Mouse (Mus musculus): Measurements from ENCODE around the gene Mindy1.
"Not testable (repeated sequence)": the region's sequence is repeated elsewhere in the genome, so short reads cannot be mapped to it uniquely, and the experiment has no call there.

Gene Mindy1

DNA sequence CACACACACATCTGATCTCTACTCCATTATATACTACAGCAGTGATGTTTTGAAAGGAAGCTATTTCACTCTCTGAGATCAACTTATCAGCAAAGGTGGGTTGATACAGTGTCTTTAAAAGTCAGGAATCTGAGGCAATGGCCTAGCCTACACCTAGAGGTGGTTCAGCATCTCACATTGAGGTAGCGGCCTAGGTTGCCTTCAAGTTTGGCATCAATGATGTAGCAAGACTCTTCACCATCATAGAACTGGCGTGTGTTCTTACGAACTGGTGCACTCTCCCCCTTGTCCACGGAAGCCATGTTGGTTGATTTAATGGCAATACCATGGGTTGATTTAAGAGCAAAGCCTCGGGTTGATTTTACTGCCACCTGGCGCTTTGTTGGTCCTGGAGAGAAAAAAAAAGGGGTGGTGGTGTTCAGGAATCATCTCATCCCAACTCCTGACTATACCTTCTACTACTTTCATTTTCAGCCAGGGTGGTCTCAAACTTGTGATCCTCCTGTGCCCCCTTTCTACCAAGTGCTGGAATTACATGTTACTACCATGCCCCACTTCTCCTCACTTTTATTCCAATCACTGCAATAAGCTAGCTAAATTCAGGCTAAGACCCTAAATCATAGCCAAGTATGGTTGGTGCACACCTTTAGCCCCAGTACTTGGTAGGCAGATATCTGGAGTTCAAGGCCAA is 43.5 kb downstream of the Mindy1 start:
- no peak for DNase-seq

DNA sequence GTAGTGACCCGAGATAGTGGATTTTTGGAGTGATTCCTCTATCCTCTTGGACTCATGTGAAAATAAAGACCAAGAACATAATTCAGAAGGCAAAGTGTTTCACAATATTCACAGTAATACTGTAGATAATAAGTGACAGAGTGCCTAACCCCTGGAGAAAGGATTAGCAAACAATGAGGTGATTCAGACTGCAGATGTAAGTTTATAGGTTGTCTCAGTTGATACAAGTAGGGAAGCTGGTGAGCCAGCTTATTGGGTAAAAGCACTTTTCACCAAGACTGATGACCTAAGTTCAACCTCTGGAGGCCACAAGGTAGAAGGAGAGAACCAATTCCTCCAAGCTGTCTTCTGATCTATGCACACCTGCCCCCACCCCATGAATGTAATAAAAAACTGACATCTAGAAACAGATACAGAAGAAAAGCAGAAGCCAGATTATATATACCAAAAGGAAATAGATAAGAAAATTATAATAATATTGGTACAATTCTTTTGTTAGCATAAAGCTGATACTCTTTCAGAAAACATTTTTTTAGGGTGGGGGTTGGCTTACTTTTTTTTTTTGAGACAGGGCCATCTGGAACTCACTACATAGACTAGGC is 47.8 kb downstream of the Mindy1 start:
- no peak for DNase-seq

DNA sequence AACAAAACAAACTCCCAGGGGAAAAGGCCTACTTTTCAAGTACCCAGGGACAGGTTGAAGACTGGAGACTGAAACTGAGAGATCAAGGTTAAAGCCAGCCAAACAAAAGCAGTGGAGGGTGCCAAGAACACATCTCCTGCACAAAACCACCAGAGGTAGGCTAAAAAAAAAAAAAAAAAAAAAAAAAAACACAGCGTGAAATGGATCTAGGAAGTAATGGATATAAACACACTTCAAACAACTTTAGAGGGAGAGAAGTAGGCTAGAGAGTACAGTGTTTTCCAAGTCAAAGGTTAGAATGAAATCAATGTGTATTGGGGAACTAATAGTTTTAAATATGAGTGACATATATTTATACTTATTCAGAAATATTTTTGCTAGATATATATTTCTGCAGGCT is 50.4 kb downstream of the Mindy1 start:
- DNase-seq: no peak

DNA sequence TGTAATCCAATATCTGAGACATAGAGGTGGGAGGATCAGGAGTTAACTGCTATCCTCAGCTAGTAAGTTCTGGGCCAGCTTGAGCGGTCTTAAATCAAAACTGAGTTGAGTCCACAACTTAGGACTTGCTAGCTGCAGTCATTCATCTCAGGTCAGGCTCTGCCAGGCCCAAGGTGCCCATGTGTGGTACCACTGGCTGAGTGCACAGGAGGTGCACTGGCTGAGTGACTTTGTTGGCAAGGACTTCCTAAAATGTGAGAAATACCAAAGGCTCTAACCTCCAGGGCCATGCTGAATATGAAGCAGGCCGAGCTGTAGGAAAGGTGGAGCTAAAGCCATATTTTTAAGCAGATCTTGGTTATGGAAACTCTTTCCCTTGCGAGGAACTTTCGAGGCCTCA is 56.2 kb downstream of the Mindy1 start:
- no peak for DNase-seq

DNA sequence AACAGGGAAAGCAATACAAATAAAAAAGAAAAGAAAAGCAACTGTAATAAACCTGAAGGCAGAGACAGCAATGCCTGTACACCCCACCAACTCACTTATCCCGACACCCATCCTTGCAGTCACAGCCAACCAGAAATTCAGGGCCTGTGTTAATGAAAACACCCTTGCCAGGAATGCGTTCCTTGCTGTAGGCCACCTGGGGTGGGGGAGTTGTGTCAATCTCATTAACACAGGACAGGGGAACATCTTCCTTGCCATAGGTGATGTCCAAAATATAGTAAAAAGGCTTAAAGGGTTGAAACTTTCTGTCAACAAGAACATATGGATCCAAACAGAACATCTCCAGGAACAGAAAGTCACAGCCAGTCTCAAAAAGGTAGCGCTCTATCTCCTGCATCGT is 57.1 kb downstream of the Mindy1 start:
- no peak for DNase-seq

DNA sequence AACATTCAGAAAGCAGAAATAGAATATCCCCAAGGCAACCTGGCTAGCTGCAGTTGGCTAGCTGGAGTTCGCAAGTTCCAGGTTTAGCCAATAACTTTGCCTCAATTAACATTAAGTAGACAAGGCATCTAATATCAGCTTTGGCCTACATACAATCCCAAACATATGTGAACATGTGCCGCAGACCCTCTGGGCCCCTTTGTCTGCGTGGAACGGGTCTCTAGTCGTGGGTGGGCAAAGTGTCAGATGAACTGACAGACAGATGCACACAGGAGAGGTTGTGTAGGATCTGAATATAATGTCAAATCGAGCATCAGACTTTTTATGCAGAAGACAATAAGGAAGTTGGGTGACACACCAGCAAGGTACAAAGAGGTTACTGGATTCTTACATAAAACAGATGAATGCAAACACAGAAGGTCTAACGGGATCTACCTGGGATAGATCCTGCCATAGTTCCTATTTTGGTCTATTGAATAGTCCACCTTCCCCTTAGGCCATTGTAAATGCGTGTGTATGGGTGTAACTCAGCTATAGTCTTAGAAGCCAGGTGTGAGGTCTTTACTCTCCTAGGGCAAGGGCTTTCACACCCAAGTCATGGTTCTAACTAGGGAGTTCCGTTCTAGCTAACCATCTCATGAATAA is 62.3 kb downstream of the Mindy1 start:
- DNase-seq: not testable (repeated sequence)
